Mouse (Mus musculus) intestine, embryonic 14.5 days (tissue): Measurements from ENCODE around the gene Tfr2. TPM values are rescaled to one million over a fixed set of nuclear protein-coding genes. Genes with fewer than 3 reads are reported as not detected.
"Not testable (repeated sequence)": the region's sequence is repeated elsewhere in the genome, so short reads cannot be mapped to it uniquely, and the experiment has no call there.

Source experiments
- ATAC-seq: fragments of 200-750 bp; cut with Nextera tagmentation; replicated peaks from 2 replicates; pipeline ENCODE4 v1.8.0; 2017; ENCODE audit warnings: low read depth, moderate number of reproducible peaks, moderate TSS enrichment, moderate library complexity; ENCODE audit not compliant: low FRiP score, low TSS enrichment
- DNase-seq: peaks from one replicate; pipeline ENCODE4 v3.0.0-alpha.2; 2018; ENCODE audit warnings: low spot score
- H3K27ac ChIP-seq: fragments of 300-500 bp; sonication (generic); 2 replicates; pipeline ENCODE4 v1.5.1; 2014; ENCODE audit warnings: low read depth, mild to moderate bottlenecking, control low read depth
- H3K27me3 ChIP-seq: fragments of 300-500 bp; sonication (generic); replicated peaks from 2 replicates; pipeline ENCODE4 v1.6.1; 2014; ENCODE audit warnings: low read length, control low read depth; ENCODE audit not compliant: control insufficient read depth, insufficient read depth
- H3K36me3 ChIP-seq: fragments of 300-500 bp; sonication (generic); 2 replicates; pipeline ENCODE4 v1.6.1; 2014; ENCODE audit warnings: low read length, control low read depth; ENCODE audit not compliant: control insufficient read depth, insufficient read depth
- H3K4me1 ChIP-seq: fragments of 300-500 bp; sonication (generic); replicated peaks from 2 replicates; pipeline ENCODE4 v1.6.1; 2014; ENCODE audit warnings: low read length, control low read depth, mixed read lengths; ENCODE audit not compliant: control insufficient read depth, insufficient read depth
- H3K4me2 ChIP-seq: fragments of 300-500 bp; sonication (generic); 2 replicates; pipeline ENCODE4 v1.6.1; 2014; ENCODE audit warnings: low read length
- H3K4me3 ChIP-seq: fragments of 300-500 bp; sonication (generic); 2 replicates; pipeline ENCODE4 v1.5.1; 2014; ENCODE audit warnings: low read depth, low read length, control low read depth, mixed read lengths
- H3K9ac ChIP-seq: fragments of 300-500 bp; sonication (generic); 2 replicates; pipeline ENCODE4 v1.6.1; 2014; ENCODE audit warnings: mild to moderate bottlenecking, low read length
- H3K9me3 ChIP-seq: fragments of 300-500 bp; sonication (generic); 2 replicates; pipeline ENCODE4 v1.6.1; 2016; ENCODE audit warnings: low read length, control low read depth; ENCODE audit not compliant: control insufficient read depth
- WGBS: fragments of 180-500 bp; shearing (Covaris S2); extraction: QIAGEN DNeasy Blood & Tissue Kit; methylation state at CpG from one replicate; pipeline ENCODE4 v1.1.7; 2014; 5-methylcytosine and 5-hydroxymethylcytosine counted together
- polyA plus RNA-seq: library from polyadenylated mRNA; unstranded; fragments of >200 nt; fragmentation: Nextera tagmentation; extraction: Ambion mirVana; gene quantifications from 2 replicates; pipeline ENCODE4 v1.2.1, GENCODE M21; 2014

Gene Tfr2
- polyA plus RNA-seq, 1 experiment from 2014 or later, result 0.34 TPM

DNA sequence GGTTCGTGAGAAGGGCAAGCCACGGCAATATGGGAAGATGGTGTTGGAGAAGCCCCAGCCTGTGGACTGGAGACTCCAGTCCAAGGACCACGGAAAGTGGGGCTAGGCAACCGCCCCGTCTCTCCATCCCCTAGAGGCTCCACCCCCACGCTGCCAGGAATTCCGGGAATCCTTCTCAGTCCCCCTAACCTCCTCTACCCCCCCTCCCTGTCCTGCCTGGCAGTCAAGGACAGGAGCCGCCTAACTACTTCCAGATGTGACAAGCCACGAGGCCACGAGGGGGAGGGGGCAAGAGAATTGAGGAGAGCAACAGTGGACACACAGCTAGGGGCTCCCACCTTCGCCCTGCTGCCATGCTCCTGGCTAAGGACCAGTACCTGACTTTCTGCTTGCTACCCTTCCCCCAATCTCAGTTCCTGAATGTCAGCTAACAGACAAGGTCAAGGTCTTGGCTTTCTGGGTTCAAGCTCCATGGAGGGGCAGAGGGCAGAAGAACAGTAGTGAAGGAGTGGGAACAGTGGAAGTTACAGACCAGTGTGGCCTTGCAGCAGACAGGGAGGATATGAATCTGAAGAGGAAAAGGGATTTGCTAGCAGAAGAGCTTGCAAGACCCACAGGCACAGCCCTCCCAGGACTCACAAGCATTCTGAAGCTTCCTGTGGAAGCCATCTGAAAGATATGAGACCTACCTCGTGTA, 41.1 kb downstream of the Tfr2 start:
- Histone ChIP-seq H3K27me3 (no peaks in the 10 kb centered on the region), H3K4me3 (peak overlapping the region; percentile 29), H3K4me2 (peak overlapping the region; percentile 56), H3K27ac (peak overlapping the region; percentile 83), H3K36me3 (peaks cover 10% of the 10 kb centered on the region), H3K9me3 (no peaks in the 10 kb centered on the region), H3K4me1 (peaks cover 52% of the 10 kb centered on the region), H3K9ac (peak overlapping the region; percentile 33)
- DNase-seq (peak; percentile 76), ATAC-seq (0 out of 2 replicates have a peak, but pooled peaks have one; percentile 9)
- WGBS, result 5% methylated on average over 12 of the region's 12 CpGs

DNA sequence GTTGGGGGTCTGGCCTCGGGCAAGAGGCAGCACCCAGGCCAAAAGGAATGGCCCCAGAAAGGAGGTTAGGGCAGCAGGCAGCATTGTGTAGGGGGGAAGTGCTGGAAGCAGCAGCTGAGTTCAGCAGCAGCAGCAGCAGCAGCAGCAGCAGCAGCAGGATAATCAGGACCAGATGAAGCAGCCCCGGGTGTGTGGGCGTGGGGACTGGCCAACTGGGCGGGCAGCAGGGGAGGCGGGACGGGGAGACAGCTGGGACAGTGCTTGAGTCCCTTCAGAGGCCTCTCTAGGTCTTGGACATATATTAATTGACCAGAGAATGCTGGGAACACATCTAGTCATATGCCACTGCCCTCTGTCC, 41.6 kb downstream of the Tfr2 start:
- no peaks in the 10 kb centered on the region for H3K27me3 ChIP-seq
- peak overlapping the region; percentile 83 for H3K27ac ChIP-seq
- 9% methylated on average over 6 of the region's 6 CpGs for WGBS
- peak overlapping the region; percentile 56 for H3K4me2 ChIP-seq
- no peaks in the 10 kb centered on the region for H3K9me3 ChIP-seq
- H3K4me3 ChIP-seq, result peak overlapping the region; percentile 29
- H3K9ac ChIP-seq, result peak overlapping the region; percentile 33
- peaks cover 52% of the 10 kb centered on the region for H3K4me1 ChIP-seq
- peaks cover 10% of the 10 kb centered on the region for H3K36me3 ChIP-seq
- no peak for DNase-seq
- no peak for ATAC-seq

DNA sequence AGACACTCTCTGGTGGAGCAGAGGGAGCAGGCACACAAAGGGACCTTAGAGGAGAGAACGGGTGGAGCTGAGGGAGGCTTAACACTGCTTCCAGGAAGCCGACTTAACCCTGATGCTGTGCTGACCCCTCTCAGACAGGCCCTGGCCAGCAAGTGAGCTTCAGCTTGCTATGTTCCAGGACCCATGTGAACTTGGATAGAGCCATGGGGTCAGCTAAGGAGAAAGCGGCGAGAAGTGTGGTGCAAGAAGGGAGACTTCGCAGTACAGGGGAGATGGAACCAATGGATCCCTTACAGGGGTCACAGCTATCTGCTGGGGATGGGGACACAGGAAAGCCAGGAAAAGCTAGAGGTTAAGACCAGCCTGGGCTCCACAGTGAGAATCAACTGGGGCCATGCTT, 43.4 kb downstream of the Tfr2 start:
- WGBS, result 71% methylated on average over 5 of the region's 5 CpGs
- DNase-seq (no peak), ATAC-seq (no peak)
- Histone ChIP-seq H3K9ac (no peak overlapping the region), H3K27me3 (no peaks in the 10 kb centered on the region), H3K4me2 (no peak overlapping the region), H3K4me1 (peaks cover 49% of the 10 kb centered on the region), H3K36me3 (no peaks in the 10 kb centered on the region), H3K27ac (no peak overlapping the region; the same call in 1 of the 2 replicates), H3K9me3 (no peaks in the 10 kb centered on the region), H3K4me3 (no peak overlapping the region)

DNA sequence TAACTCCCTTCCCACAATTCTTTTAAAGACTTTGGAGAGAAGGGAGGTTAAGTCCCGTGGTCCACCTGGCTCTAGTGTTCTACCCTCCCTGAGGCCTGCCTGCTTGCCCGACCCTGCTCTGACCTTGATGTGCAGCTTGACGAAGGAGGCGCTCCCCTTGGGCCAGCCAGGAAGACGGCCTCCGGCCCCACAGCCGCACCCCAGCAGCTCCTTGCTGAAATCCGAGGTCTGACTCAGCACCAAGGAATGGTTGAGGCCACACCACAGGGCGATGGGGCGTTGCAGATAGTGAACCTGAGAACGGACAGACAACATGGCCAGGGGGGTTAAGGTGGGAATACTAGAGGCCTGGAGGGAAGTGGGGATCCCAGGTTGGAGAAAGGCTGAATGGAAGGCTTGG, 43.9 kb downstream of the Tfr2 start, which contains the start of gene Pcolce:
Gene Pcolce, minus strand, starts transcription at position 235 of the 400 bp plus-strand sequence.
- no peak within 1 kb of the TSS for H3K4me2 ChIP-seq
- peaks cover 44% of the 10 kb centered on the region for H3K4me1 ChIP-seq
- 34% methylated on average over 11 of the region's 11 CpGs for WGBS
- no peaks in the 10 kb centered on the region for H3K36me3 ChIP-seq
- no peak within 1 kb of the TSS for H3K9ac ChIP-seq
- ATAC-seq, result peak; percentile 47; the same call in 1 of the 2 replicates
- no peaks in the 10 kb centered on the region for H3K27me3 ChIP-seq
- H3K9me3 ChIP-seq, result no peaks in the 10 kb centered on the region
- no peak within 1 kb of the TSS for H3K4me3 ChIP-seq
- H3K27ac ChIP-seq, result no peak within 1 kb of the TSS; the same call in 1 of the 2 replicates
- DNase-seq, result peak; percentile 64

DNA sequence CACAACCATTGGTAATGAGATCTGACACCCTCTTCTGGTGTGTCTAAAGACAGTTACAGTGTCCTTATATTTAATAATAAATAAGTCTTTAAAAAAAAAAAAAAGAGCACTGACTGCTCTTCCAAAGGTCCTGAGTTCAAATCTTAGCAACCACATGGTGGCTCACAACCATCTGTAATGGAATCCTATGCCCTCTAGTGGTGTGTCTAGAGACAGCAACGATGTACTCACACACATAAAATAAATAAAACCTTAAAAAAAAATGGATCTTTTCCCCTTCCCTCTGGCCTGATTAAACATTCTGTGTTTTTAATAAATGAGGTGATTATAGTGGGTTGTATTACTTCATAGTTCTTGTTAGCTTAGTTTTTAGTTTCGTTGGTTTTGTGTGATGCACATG, 45.3 kb downstream of the Tfr2 start:
- H3K4me3 ChIP-seq, H3K27ac ChIP-seq, H3K9me3 ChIP-seq, H3K27me3 ChIP-seq, H3K4me2 ChIP-seq, H3K9ac ChIP-seq, H3K36me3 ChIP-seq, ATAC-seq, DNase-seq: not testable (repeated sequence)
- 92% methylated on average over 2 of the region's 2 CpGs for WGBS
- H3K4me1 ChIP-seq, result peaks cover 30% of the 10 kb centered on the region

DNA sequence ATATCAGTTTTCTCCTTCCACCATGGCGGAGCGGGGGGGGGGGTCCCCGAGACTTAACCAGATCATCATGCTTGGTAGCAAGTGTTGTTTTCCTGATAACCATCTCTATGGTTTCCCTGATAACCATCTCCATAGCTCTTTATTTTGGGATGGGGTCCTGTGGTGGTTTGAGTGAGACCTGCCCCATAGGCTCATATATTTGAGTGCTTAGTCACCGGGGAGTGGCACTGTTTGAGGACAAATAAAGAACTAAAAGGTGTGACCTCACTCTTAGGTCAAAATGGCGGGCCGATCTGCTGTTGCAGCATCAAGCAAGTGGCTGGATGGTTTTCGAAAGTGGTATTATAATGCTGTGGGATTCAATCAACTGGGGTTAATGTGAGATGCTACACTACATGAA, 45.7 kb downstream of the Tfr2 start:
- no peaks in the 10 kb centered on the region for H3K36me3 ChIP-seq
- no peak overlapping the region for H3K4me2 ChIP-seq
- DNase-seq, result no peak
- no peaks in the 10 kb centered on the region for H3K9me3 ChIP-seq
- ATAC-seq, result no peak
- no peak overlapping the region for H3K27ac ChIP-seq
- H3K4me1 ChIP-seq, result peaks cover 27% of the 10 kb centered on the region
- 84% methylated on average over 7 of the region's 7 CpGs for WGBS
- H3K9ac ChIP-seq, result no peak overlapping the region
- no peak overlapping the region for H3K4me3 ChIP-seq
- no peaks in the 10 kb centered on the region for H3K27me3 ChIP-seq

DNA sequence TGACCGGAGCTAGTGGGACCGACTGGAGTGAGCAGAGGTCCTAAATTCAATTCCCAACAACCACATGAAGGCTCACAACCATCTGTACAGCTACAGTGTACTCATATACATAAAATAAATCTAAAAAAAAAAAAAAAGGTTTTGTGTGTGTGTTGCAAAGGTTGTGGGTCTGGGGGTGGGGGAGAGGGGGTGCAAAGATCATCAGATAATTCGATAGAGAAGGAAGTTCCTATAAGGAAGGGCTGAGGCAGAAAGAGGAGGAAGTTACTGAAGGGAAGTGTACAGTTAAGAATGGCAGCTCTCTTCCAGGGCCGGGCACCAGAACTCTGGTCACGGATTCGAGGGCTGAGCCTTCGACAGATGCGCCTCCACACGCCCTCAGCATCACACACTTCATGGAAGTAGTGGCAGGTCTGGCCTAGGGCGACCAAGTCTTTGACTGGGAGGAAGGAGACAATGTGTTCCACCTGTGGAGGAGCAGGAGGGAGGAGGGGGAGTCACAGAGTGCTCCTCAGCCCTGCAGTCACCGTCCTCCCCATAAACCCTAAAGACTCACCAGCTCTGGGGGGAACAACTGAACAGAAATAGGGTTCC, 54.4 kb downstream of the Tfr2 start:
- H3K4me2 ChIP-seq, result no peak overlapping the region
- H3K9ac ChIP-seq, result no peak overlapping the region
- H3K9me3 ChIP-seq, result no peaks in the 10 kb centered on the region
- no peaks in the 10 kb centered on the region for H3K27me3 ChIP-seq
- H3K4me3 ChIP-seq, result no peak overlapping the region
- ATAC-seq, result no peak
- peaks cover 8% of the 10 kb centered on the region for H3K4me1 ChIP-seq
- no peaks in the 10 kb centered on the region for H3K36me3 ChIP-seq
- 78% methylated on average over 11 of the region's 11 CpGs for WGBS
- DNase-seq, result no peak
- no peak overlapping the region for H3K27ac ChIP-seq

DNA sequence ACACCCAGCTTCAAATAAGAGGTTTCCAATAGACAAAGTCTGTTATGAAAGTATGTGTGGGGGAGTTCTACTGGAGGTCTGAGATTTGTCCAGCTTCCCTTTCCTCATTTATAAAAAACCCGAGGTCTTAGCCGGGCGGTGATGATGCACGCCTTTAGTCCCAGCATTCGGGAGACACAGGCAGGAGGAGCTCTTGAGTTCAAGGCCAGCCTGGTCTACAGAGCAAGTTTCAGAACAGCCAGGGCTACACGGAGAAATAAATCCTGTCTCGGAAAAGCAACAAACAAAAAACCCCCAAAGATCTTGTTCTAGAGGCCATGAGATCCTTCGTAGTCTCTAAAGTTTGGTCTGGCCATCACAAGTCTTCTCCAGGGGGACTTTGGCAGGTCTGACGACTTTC, 58.4 kb downstream of the Tfr2 start:
- H3K9ac ChIP-seq, result peak overlapping the region; percentile 51
- H3K4me1 ChIP-seq, result peaks cover 29% of the 10 kb centered on the region
- no peak for DNase-seq
- 0% methylated on average over 9 of the region's 9 CpGs for WGBS
- peak overlapping the region; percentile 80 for H3K27ac ChIP-seq
- H3K36me3 ChIP-seq, result peaks cover 2% of the 10 kb centered on the region; the same call in 1 of the 2 replicates
- no peaks in the 10 kb centered on the region for H3K27me3 ChIP-seq
- ATAC-seq, result no peak
- H3K9me3 ChIP-seq, result no peaks in the 10 kb centered on the region
- peak overlapping the region; percentile 59 for H3K4me2 ChIP-seq
- H3K4me3 ChIP-seq, result peak overlapping the region; percentile 94
